Mouse (Mus musculus) liver, adult 2 months (tissue): ENCODE measurements at regions not wholly inside any gene's neighbourhood (a gene's known extent, or its start where the extent isn't known, plus 50 kb on each side); places are given as distances from the start of the nearest gene placed in this dataset.

Source experiments
- CTCF ChIP-seq: fragments of 200-500 bp; IDR thresholded peaks from 2 replicates; pipeline ENCODE4 v1.5.1; 2011; ENCODE audit warnings: low read depth, low read length, control low read depth
- POLR2A ChIP-seq: fragments of 200-500 bp; IDR thresholded peaks from 2 replicates; pipeline ENCODE4 v1.6.1; 2011; ENCODE audit warnings: low read length, control low read depth; ENCODE audit not compliant: insufficient read depth; ENCODE audit errors: extremely low read depth

GRCm38 (mm10) chr2:137323445-137323844 is 207.0 kb upstream of the Jag1 start:
- TF ChIP-seq CTCF (no peak), POLR2A (no peak)
